Mouse (Mus musculus) CH12.LX (cell line): ENCODE measurements at regions not wholly inside any gene's neighbourhood (a gene's known extent, or its start where the extent isn't known, plus 50 kb on each side); places are given as distances from the start of the nearest gene placed in this dataset.

Experiments used
- DNase-seq: peaks from one replicate; pipeline ENCODE4 v3.0.0-alpha.2; 2013; ENCODE audit errors: extremely low read depth
- H3K27ac ChIP-seq: 2 replicates; pipeline ENCODE4 v1.5.1; 2012; ENCODE audit warnings: low read depth, mild to moderate bottlenecking, control low read depth, moderate library complexity; ENCODE audit not compliant: insufficient read depth
- H3K27me3 ChIP-seq: replicated peaks from 2 replicates; pipeline ENCODE3; 2012; ENCODE audit warnings: inconsistent platforms
- H3K36me3 ChIP-seq, 2 experiments: replicated peaks in 1 of 2; 2 replicates each; pipeline versions ENCODE3 to v1.6.1; 2012; ENCODE audit warnings: inconsistent platforms in 1 of 2, low read length in 1 of 2, mild to moderate bottlenecking in 1 of 2, mixed read lengths in 1 of 2, moderate library complexity in 1 of 2; ENCODE audit not compliant: control insufficient read depth in 1 of 2, insufficient read depth in 1 of 2
- H3K4me1 ChIP-seq, 2 experiments: 2 replicates each; pipeline ENCODE4 v1.6.1; 2012; ENCODE audit warnings: inconsistent platforms in 1 of 2, moderate library complexity in 1 of 2; ENCODE audit not compliant: insufficient read depth in 2 of 2, control insufficient read depth in 1 of 2
- H3K4me2 ChIP-seq: 2 replicates; pipeline ENCODE4 v1.6.1; 2012; ENCODE audit warnings: low read depth, mild to moderate bottlenecking, control low read depth; ENCODE audit not compliant: poor library complexity, insufficient read depth, severe bottlenecking
- H3K4me3 ChIP-seq, 3 experiments: fragments of 150-350 bp in 1 of 3; sonication (generic) in 1 of 3; replicated peaks in 1 of 3; 2 replicates each; pipeline versions ENCODE3 to v1.5.1; 2011 to 2012; ENCODE audit warnings: low read depth in 2 of 3, low read length in 2 of 3, mild to moderate bottlenecking in 2 of 3, moderate library complexity in 2 of 3, control low read depth in 1 of 3, improper control_type of control experiment in 1 of 3, inconsistent platforms in 1 of 3, mixed read lengths in 1 of 3; ENCODE audit not compliant: poor library complexity in 1 of 3
- H3K79me2 ChIP-seq: replicated peaks from 2 replicates; pipeline ENCODE4 v1.6.1; 2012; ENCODE audit warnings: mild to moderate bottlenecking, moderate library complexity; ENCODE audit not compliant: control insufficient read depth, poor library complexity, insufficient read depth, severe bottlenecking; ENCODE audit errors: extremely low read depth
- H3K9ac ChIP-seq: 2 replicates; pipeline ENCODE4 v1.6.1; 2012; ENCODE audit warnings: low read depth, mild to moderate bottlenecking, control low read depth, moderate library complexity; ENCODE audit not compliant: insufficient read depth
- H3K9me3 ChIP-seq: replicated peaks from 2 replicates; pipeline ENCODE3; 2012; ENCODE audit warnings: low read length, inconsistent platforms, mixed read lengths
- CHD1 ChIP-seq: IDR thresholded peaks from 2 replicates; pipeline ENCODE4 v1.6.1; 2012; ENCODE audit warnings: low read depth, low read length, improper control_type of control experiment, inconsistent platforms
- ELF1 ChIP-seq: IDR thresholded peaks from 2 replicates; pipeline ENCODE4 v1.6.1; 2014; ENCODE audit warnings: low read depth, mild to moderate bottlenecking, inconsistent platforms, low read length, improper control_type of control experiment
- EP300 ChIP-seq: IDR thresholded peaks from 2 replicates; pipeline ENCODE4 v1.6.1; 2011; ENCODE audit warnings: low read length, improper control_type of control experiment
- GABPA ChIP-seq: IDR thresholded peaks from 2 replicates; pipeline ENCODE4 v1.6.1; 2012; ENCODE audit warnings: low read depth, low read length, improper control_type of control experiment, inconsistent platforms; ENCODE audit not compliant: insufficient replicate concordance
- HCFC1 ChIP-seq: IDR thresholded peaks from 2 replicates; pipeline ENCODE4 v1.6.1; 2012; ENCODE audit warnings: low read depth, mild to moderate bottlenecking, inconsistent platforms, low read length, improper control_type of control experiment
- IRF4 ChIP-seq: IDR thresholded peaks from 2 replicates; pipeline ENCODE4 v1.6.1; 2014; ENCODE audit warnings: low read depth, mild to moderate bottlenecking, inconsistent platforms, low read length, improper control_type of control experiment
- KAT2A ChIP-seq: IDR thresholded peaks from 2 replicates; pipeline ENCODE4 v1.6.1; 2012; ENCODE audit warnings: low read length, improper control_type of control experiment, inconsistent platforms; ENCODE audit not compliant: insufficient replicate concordance
- MEF2A ChIP-seq: IDR thresholded peaks from 2 replicates; pipeline ENCODE4 v1.6.1; 2014; ENCODE audit warnings: low read depth, mild to moderate bottlenecking, inconsistent platforms, low read length, improper control_type of control experiment, borderline replicate concordance
- MYC ChIP-seq: IDR thresholded peaks from 2 replicates; pipeline ENCODE4 v1.6.1; 2011; ENCODE audit warnings: low read depth, mild to moderate bottlenecking, improper control_type of control experiment, low read length
- NRF1 ChIP-seq: IDR thresholded peaks from 2 replicates; pipeline ENCODE4 v1.6.1; 2014; ENCODE audit warnings: low read depth, mild to moderate bottlenecking, inconsistent platforms, low read length, improper control_type of control experiment, moderate library complexity
- POLR2A ChIP-seq: IDR thresholded peaks from 2 replicates; pipeline ENCODE4 v1.6.1; 2011; ENCODE audit warnings: low read depth, mild to moderate bottlenecking, improper control_type of control experiment, low read length
- RAD21 ChIP-seq: IDR thresholded peaks from 2 replicates; pipeline ENCODE4 v1.6.1; 2011; ENCODE audit warnings: low read depth, mild to moderate bottlenecking, low read length, improper control_type of control experiment, moderate library complexity
- RCOR1 ChIP-seq: conservative IDR thresholded peaks from 2 replicates; pipeline ENCODE4 v1.6.1; 2012; ENCODE audit warnings: low read depth, mild to moderate bottlenecking, inconsistent platforms, low read length, improper control_type of control experiment
- SIN3A ChIP-seq: IDR thresholded peaks from 2 replicates; pipeline ENCODE4 v1.6.1; 2012; ENCODE audit warnings: low read length, improper control_type of control experiment, inconsistent platforms
- ZMIZ1 ChIP-seq: IDR thresholded peaks from 2 replicates; pipeline ENCODE4 v1.6.1; 2012; ENCODE audit warnings: low read depth, mild to moderate bottlenecking, inconsistent platforms, low read length, improper control_type of control experiment
- dilution Hi-C: fragments of 300-500 bp; cut with MboI; formaldehyde crosslinking; loops from 2 replicates; pipeline ENCODE4 v1.14.3; 2020; ENCODE audit warnings: low sequenced_read_pairs; ENCODE audit not compliant: extremely low pct_unique_long_range_greater_than_20kb, extremely low pct_ligation_motif_present
- in situ Hi-C: fragments of 300-500 bp; cut with MboI; formaldehyde crosslinking; loops from 3 replicates; pipeline ENCODE4 v1.14.3; 2019; ENCODE audit warnings: low sequenced_read_pairs, low pct_ligation_motif_present, low pct_unique_long_range_greater_than_20kb, mixed read lengths

DNA sequence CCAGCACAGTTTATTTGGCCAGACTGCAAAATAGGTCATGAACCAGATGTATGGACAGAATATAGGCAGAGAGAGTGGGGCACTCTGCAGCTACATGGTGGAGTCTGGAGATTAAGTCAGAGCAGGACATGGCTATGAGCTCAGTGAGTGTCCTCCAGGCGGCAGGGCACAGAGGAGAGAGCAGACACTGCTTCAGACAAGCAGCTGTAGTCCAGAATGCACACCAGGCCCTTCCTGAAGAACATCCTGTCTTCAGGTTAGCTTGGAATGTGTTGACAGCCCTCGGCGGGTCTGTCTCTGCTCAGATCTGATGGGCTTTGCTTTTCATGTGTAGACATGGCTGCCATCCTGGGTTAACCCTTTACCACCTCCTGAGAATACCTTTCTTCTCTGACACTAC is 238.6 kb downstream of the Nuak1 start:
- Histone ChIP-seq H3K36me3 (no peaks in the 10 kb centered on the region), H3K4me3 (no peak overlapping the region), H3K4me2 (no peak overlapping the region), H3K27me3 (no peaks in the 10 kb centered on the region), H3K9ac (no peak overlapping the region), H3K4me1 (peaks cover 0 to 12% of the 10 kb centered on the region in 2 experiments; a peak in 2 of 4 replicates), H3K27ac (no peak overlapping the region), H3K79me2 (no peaks in the 10 kb centered on the region), H3K9me3 (no peaks in the 10 kb centered on the region)
- TF ChIP-seq IRF4: no peak
- no peak for TF ChIP-seq MYC
- TF ChIP-seq NRF1: no peak
- no peak for TF ChIP-seq KAT2A
- TF ChIP-seq GABPA: no peak
- TF ChIP-seq EP300: no peak
- TF ChIP-seq HCFC1: no peak
- dilution Hi-C loops: no loop called here
- in situ Hi-C loops: no loop called here
- no peak for DNase-seq

DNA sequence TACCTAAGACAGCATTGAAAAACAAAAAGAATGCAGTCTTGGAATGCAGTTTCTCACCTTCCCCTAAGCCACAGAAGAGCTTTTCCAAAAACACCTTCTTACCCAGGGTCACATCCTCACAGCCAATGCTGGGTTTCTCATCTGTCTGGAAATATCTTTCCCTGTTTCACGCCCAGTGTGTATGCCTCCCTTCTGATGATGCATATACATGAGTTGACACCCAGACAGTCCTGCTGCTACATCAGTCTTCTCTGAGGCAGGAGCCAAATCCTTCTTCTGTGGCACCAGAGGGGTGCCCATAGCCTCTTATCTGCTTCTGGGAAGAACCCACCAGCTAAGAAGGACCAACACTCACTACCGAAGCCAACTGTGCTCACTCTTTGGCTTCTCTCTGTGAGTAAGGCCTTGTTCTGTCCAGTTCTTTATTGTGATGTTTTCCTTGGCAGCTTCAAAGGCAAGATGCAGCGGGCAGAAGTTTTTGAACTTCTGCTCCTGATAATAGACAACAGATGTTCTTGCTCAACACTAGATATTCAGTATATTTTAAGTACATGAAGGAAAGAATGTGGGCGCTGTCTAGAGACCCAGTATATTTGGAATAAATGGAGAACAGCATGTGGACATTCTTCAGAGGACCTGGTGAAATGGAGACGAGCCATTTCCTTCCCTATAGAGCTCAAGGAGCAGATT is 228.2 kb downstream of the Nuak1 start:
- Histone ChIP-seq H3K27ac (no peak overlapping the region), H3K4me3 (no peak overlapping the region), H3K36me3 (no peaks in the 10 kb centered on the region), H3K9me3 (peaks cover 7% of the 10 kb centered on the region), H3K9ac (no peak overlapping the region), H3K79me2 (no peaks in the 10 kb centered on the region), H3K4me1 (no peaks in the 10 kb centered on the region), H3K4me2 (no peak overlapping the region), H3K27me3 (no peaks in the 10 kb centered on the region)
- dilution Hi-C loops (no loop called here), in situ Hi-C loops (no loop called here)
- no peak for DNase-seq
- TF ChIP-seq IRF4 (no peak), RCOR1 (no peak), SIN3A (no peak), MEF2A (no peak)

DNA sequence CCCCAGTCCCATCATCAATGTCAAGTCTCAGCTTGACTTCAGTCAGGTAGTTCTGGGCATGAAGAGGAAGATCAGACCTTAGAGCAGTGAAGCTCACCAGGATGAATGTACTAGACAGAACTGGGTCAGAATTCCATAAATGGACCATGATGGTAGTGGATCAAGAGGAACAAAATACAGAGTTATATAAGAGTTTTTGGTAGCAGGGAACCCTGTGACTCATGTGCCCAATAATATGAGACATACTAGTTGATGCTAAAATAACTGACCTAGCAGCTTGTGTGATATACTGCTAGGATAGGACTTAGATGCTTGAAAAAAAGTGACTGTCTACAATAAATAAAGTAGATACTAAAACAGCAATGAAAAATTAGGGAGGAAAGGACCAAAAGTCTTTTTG is 225.6 kb downstream of the Nuak1 start:
- Histone ChIP-seq H3K4me1 (no peaks in the 10 kb centered on the region), H3K4me2 (no peak overlapping the region), H3K27ac (no peak overlapping the region), H3K27me3 (no peaks in the 10 kb centered on the region), H3K4me3 (no peak overlapping the region), H3K36me3 (no peaks in the 10 kb centered on the region), H3K79me2 (no peaks in the 10 kb centered on the region), H3K9me3 (no peaks in the 10 kb centered on the region), H3K9ac (no peak overlapping the region)
- DNase-seq: no peak
- dilution Hi-C loops (no loop called here), in situ Hi-C loops (no loop called here)
- TF ChIP-seq ZMIZ1 (no peak), CHD1 (no peak), POLR2A (no peak), KAT2A (no peak), ELF1 (no peak), EP300 (no peak), RAD21 (no peak)
